In genomic region chr16:17069511-17070443, GRCm38 (mm10) we compare ENCODE assay signal across 8 mouse cellular contexts. TPM values are rescaled to one million over a fixed set of nuclear protein-coding genes. Genes with fewer than 3 reads are reported as not detected.
DNase-seq lines count a peak whose midpoint lies in the region; ATAC-seq and TF ChIP-seq lines count a peak whose summit lies in the region.

TSS of gene Ypel1 (plus strand) at chr16:17069696.

- peak; percentile 95 for ATAC-seq in forebrain, embryonic 15.5 days (replicated peaks)
- peak; percentile 95 for ATAC-seq in lung, embryonic 15.5 days (ENCODE audit: borderline replicate concordance, extremely low read depth, low FRiP score, low TSS enrichment)

- peak within 1 kb of the TSS; percentile 61 for H3K27ac ChIP-seq in ES-E14 (ENCODE audit: insufficient read depth, low read depth, low read length, poor library complexity, severe bottlenecking)
- H3K27ac ChIP-seq in forebrain, embryonic 15.5 days (replicated peaks) = peak within 1 kb of the TSS; percentile 95
- peak within 1 kb of the TSS; percentile 91 for H3K27ac ChIP-seq in layer of hippocampus, adult 2 months
- H3K27ac ChIP-seq in lung, embryonic 15.5 days = peak within 1 kb of the TSS; percentile 88
- H3K27ac ChIP-seq in thymus, adult 2 months (ENCODE audit: control insufficient read depth, insufficient read depth, low read length) = no peak within 1 kb of the TSS

- H3K9ac ChIP-seq in ES-E14 (ENCODE audit: insufficient read depth, low read depth, low read length, poor library complexity, severe bottlenecking) = peak within 1 kb of the TSS; percentile 97
- peak within 1 kb of the TSS; percentile 87 for H3K9ac ChIP-seq in forebrain, embryonic 15.5 days (replicated peaks)
- H3K9ac ChIP-seq in lung, embryonic 15.5 days = peak within 1 kb of the TSS; percentile 77

- peak within 1 kb of the TSS; percentile 83 to 94 for H3K4me3 ChIP-seq in ES-E14 (ENCODE audit: insufficient read depth in 1 of 2, low read depth in 1 of 2, low read length in 2 of 2, poor library complexity in 1 of 2, severe bottlenecking in 1 of 2)
- peak within 1 kb of the TSS; percentile 78 for H3K4me3 ChIP-seq in forebrain, embryonic 15.5 days
- H3K4me3 ChIP-seq in layer of hippocampus, adult 2 months = peak within 1 kb of the TSS; percentile 79
- H3K4me3 ChIP-seq in lung, embryonic 15.5 days = peak within 1 kb of the TSS; percentile 84
- H3K4me3 ChIP-seq in thymus, adult 2 months (ENCODE audit: control insufficient read depth, insufficient read depth, low read length) = peak within 1 kb of the TSS; percentile 98

- WGBS in forebrain, embryonic 15.5 days = under 1% methylated on average over 76 of the region's 76 CpGs
- under 1% methylated on average over 58 of the region's 76 CpGs for WGBS in lung, embryonic 15.5 days
- WGBS in thymus, adult 2 months = under 1% methylated on average over 76 of the region's 76 CpGs

- peak; percentile 46 for DNase-seq in ES-E14 (ENCODE audit: low read depth, low spot score)
- DNase-seq in cerebellum, adult 11 months = peak; percentile 75
- DNase-seq in heart, postnatal 36 days = peak; percentile 88 to 90
- DNase-seq in layer of hippocampus, adult 2 months (ENCODE audit: low spot score in 2 of 2) = peak; percentile 82 to 88
- DNase-seq in ovary, adult 18-20 months (ENCODE audit: low spot score) = peak; percentile 84
- DNase-seq in thymus, adult 2 months = peak; percentile 80

- peak within 1 kb of the TSS; percentile 78 for H3K4me2 ChIP-seq in forebrain, embryonic 15.5 days (replicated peaks)
- peak within 1 kb of the TSS; percentile 84 for H3K4me2 ChIP-seq in lung, embryonic 15.5 days

- H3K4me1 ChIP-seq in ES-E14 (ENCODE audit: control insufficient read depth in 2 of 2, insufficient read depth in 2 of 2, low read length in 2 of 2, poor library complexity in 1 of 2) = peaks cover 0 to 2% of the 10 kb centered on the region in 2 experiments; a peak in 1 of 4 replicates
- peaks cover 43% of the 10 kb centered on the region for H3K4me1 ChIP-seq in forebrain, embryonic 15.5 days
- peaks cover 6% of the 10 kb centered on the region; the same call in 1 of the 2 replicates for H3K4me1 ChIP-seq in lung, embryonic 15.5 days
- H3K4me1 ChIP-seq in thymus, adult 2 months (replicated peaks; ENCODE audit: control insufficient read depth, insufficient read depth, low read length) = peaks cover 3% of the 10 kb centered on the region

- in situ Hi-C loops in ES-E14 (cut with MboI; ENCODE audit: low sequenced_read_pairs in 2 of 2, unreplicated experiment in 2 of 2) = no loop called here

- peak; percentile 57 for TF ChIP-seq POLR2A in thymus, adult 2 months (IDR thresholded peaks at IDR 0.05; ENCODE audit: control insufficient read depth, extremely low read depth, insufficient read depth, low read length, poor library complexity)

- intact Hi-C loops in heart, postnatal 36 days (cut with DNase I) = no loop called here

- H3K27me3 ChIP-seq in forebrain, embryonic 15.5 days = no peaks in the 10 kb centered on the region
- H3K27me3 ChIP-seq in lung, embryonic 15.5 days = no peaks in the 10 kb centered on the region
- H3K27me3 ChIP-seq in thymus, adult 2 months (ENCODE audit: control insufficient read depth, insufficient read depth, low read length) = no peaks in the 10 kb centered on the region

- H3K9me3 ChIP-seq in ES-E14 (ENCODE audit: control insufficient read depth, insufficient read depth, low read depth, low read length) = no peaks in the 10 kb centered on the region
- H3K9me3 ChIP-seq in forebrain, embryonic 15.5 days = no peaks in the 10 kb centered on the region
- no peaks in the 10 kb centered on the region for H3K9me3 ChIP-seq in lung, embryonic 15.5 days

- no peaks in the 10 kb centered on the region; the same call in 1 of the 2 replicates for H3K36me3 ChIP-seq in ES-E14 (ENCODE audit: control insufficient read depth, insufficient read depth, low read length, poor library complexity, severe bottlenecking)
- H3K36me3 ChIP-seq in forebrain, embryonic 15.5 days = peaks cover 6% of the 10 kb centered on the region
- H3K36me3 ChIP-seq in lung, embryonic 15.5 days = no peaks in the 10 kb centered on the region
- no peaks in the 10 kb centered on the region for H3K36me3 ChIP-seq in thymus, adult 2 months (ENCODE audit: control insufficient read depth, insufficient read depth, low read length)

- TF ChIP-seq CTCF in layer of hippocampus, adult 2 months (conservative IDR thresholded peaks at IDR 0.05) = peak; percentile 57
- TF ChIP-seq CTCF in thymus, adult 2 months (IDR thresholded peaks at IDR 0.05; ENCODE audit: borderline replicate concordance, control insufficient read depth, extremely low read depth, insufficient read depth, low read length, poor library complexity) = peak; percentile 51; the same call in 1 of the 2 replicates

TF ChIP-seq in ES-E14, 5 proteins besides CTCF, POLR2A, EP300 and RAD21:
- TF ChIP-seq ZNF384 (IDR thresholded peaks at IDR 0.05; ENCODE audit: low read depth, low read length) = no peak
- 0 out of 2 replicates have a peak, but pooled peaks have one; percentile 43 for TF ChIP-seq HCFC1 (IDR thresholded peaks at IDR 0.05; ENCODE audit: borderline replicate concordance, insufficient read depth, low read length)

RNA-seq across cellular contexts. Expression of gene Ypel1, which starts in this region (rescaled TPM):
- 5.9 and 10.5 TPM in 2 replicates for total RNA-seq in ES-E14 (2012; rRNA removed)
- 181 and 183 TPM in 2 replicates for polyA plus RNA-seq in forebrain, embryonic 15.5 days (2015; fragmentation: Nextera tagmentation; extraction: Ambion mirVana)
- total RNA-seq in heart, postnatal 36 days (2021) = 1 to 10 TPM; 1.6 to 2.0 TPM
- 10 to 100 TPM; 35.0 to 38.0 TPM for total RNA-seq in layer of hippocampus, adult 2 months (2021)
- polyA plus RNA-seq in lung, embryonic 15.5 days (2015; fragmentation: Nextera tagmentation; extraction: Ambion mirVana) = 26.7 and 27.2 TPM in 2 replicates
- 3.8 and 5.7 TPM in 2 replicates for polyA plus RNA-seq in thymus, adult 2 months (2012; rRNA removed)
